ENCODE assay signal across 11 mouse cellular contexts in the genomic region with DNA sequence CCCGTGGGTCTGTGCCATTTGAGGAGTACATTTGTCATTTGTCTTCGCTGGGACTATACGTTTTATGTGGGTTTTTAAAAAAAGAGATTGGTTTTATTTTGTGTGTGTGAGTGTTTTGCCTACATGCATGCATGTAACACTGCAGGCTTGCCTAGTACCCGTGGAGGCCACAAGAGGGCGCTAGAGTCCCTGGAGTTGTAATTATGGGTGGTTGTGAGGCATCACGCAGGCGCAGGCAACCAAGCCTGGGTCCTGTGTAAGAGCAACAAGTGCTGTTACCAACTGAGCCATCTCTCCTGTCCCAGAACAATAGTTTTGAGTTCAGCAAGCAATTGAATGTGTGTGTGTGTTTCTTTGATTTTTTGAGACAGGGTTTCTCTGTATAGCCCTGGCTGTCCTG. TPM values are rescaled to one million over a fixed set of nuclear protein-coding genes. Genes with fewer than 3 reads are reported as not detected.
A peak's percentile ranks its signal among the peaks of the same experiment; 100 is the strongest.
DNase-seq lines count a peak whose midpoint lies in the region; ATAC-seq and TF ChIP-seq lines count a peak whose summit lies in the region.
"Had no signal": no experiment of that assay in that cellular context is flagged by ENCODE, and none has a peak within 500 bp of the region (broad histone marks: within the 10 kb centered on the region; RNA-seq: fewer than 3 reads in every experiment).

No protein-coding gene starts in this region.

- H3K27me3 ChIP-seq in MEL (ENCODE audit: control insufficient read depth in 1 of 2, insufficient read depth in 2 of 2, low read length in 2 of 2) = no peaks in the 10 kb centered on the region
- H3K27me3 ChIP-seq: limb, embryonic 12.5 days; midbrain, embryonic 12.5 days had no signal

- TF ChIP-seq POLR2A in MEL (IDR thresholded peaks at IDR 0.05; ENCODE audit: control insufficient read depth in 1 of 2, insufficient read depth in 1 of 2, low read depth in 1 of 2, low read length in 2 of 2, poor library complexity in 1 of 2) = no peak
- TF ChIP-seq POLR2A in olfactory bulb, adult 2 months (IDR thresholded peaks at IDR 0.05; ENCODE audit: insufficient read depth, low read depth, low read length) = no peak

- intact Hi-C loops in left cerebral cortex, adult 2 months (cut with DNase I) = no loop called here
- intact Hi-C loops in left cerebral cortex, postnatal 36 days (cut with DNase I) = loop anchor here (10.0 kb wide), 1 partner anchor 166 kb away; no protein-coding TSS in a partner anchor

- H3K4me1 ChIP-seq in MEL (ENCODE audit: control insufficient read depth in 1 of 2, insufficient read depth in 2 of 2, low read length in 2 of 2) = no peaks in the 10 kb centered on the region
- no peaks in the 10 kb centered on the region for H3K4me1 ChIP-seq in olfactory bulb, adult 2 months (ENCODE audit: control insufficient read depth, insufficient read depth, low read length)
- H3K4me1 ChIP-seq: limb, embryonic 12.5 days; midbrain, embryonic 12.5 days had no signal

- H3K27ac ChIP-seq in left cerebral cortex, adult 2 months = no peak overlapping the region
- no peak overlapping the region for H3K27ac ChIP-seq in MEL (ENCODE audit: control insufficient read depth, low read depth, low read length)
- H3K27ac ChIP-seq in olfactory bulb, adult 2 months (ENCODE audit: insufficient read depth, low read depth, low read length) = no peak overlapping the region
- H3K27ac ChIP-seq: heart, embryonic 10.5 days; limb, embryonic 12.5 days; midbrain, embryonic 12.5 days had no signal

- WGBS in olfactory bulb, adult 2 months = 68% methylated on average over 7 of the region's 7 CpGs

- no peaks in the 10 kb centered on the region; a peak in 1 of 4 replicates for H3K36me3 ChIP-seq in MEL (ENCODE audit: control insufficient read depth in 1 of 2, insufficient read depth in 2 of 2, low read length in 2 of 2)
- H3K36me3 ChIP-seq: heart, embryonic 10.5 days; limb, embryonic 12.5 days; midbrain, embryonic 12.5 days had no signal

- no peak for ATAC-seq in CD4-positive, CD25-positive, alpha-beta regulatory T cell, adult 4 months

- peak; percentile 47 for TF ChIP-seq RAD21 in MEL (IDR thresholded peaks at IDR 0.05; ENCODE audit: low read depth, low read length)

- no peak overlapping the region for H3K9ac ChIP-seq in MEL (ENCODE audit: control insufficient read depth, low read depth, low read length, poor library complexity, severe bottlenecking)
- H3K9ac ChIP-seq: limb, embryonic 12.5 days; midbrain, embryonic 12.5 days had no signal

- TF ChIP-seq CTCF in left cerebral cortex, adult 2 months (IDR thresholded peaks at IDR 0.05) = peak; percentile 46
- TF ChIP-seq CTCF in MEL (IDR thresholded peaks at IDR 0.05 in 2 of 3, conservative IDR thresholded peaks at IDR 0.05 in 1 of 3; ENCODE audit: control insufficient read depth in 1 of 3, insufficient read depth in 1 of 3, low read depth in 2 of 3, low read length in 3 of 3, poor library complexity in 1 of 3, severe bottlenecking in 1 of 3) = peak; percentile 70 to 82 (median 81)
- peak; percentile 28; the same call in 1 of the 2 replicates for TF ChIP-seq CTCF in olfactory bulb, adult 2 months (IDR thresholded peaks at IDR 0.05; ENCODE audit: insufficient read depth, low read depth, low read length)

- no peaks in the 10 kb centered on the region for H3K9me3 ChIP-seq in MEL (replicated peaks; ENCODE audit: insufficient read depth, low read length)
- H3K9me3 ChIP-seq: limb, embryonic 12.5 days; midbrain, embryonic 12.5 days had no signal

- peak; percentile 46 for DNase-seq in CD4-positive, CD25-positive, alpha-beta regulatory T cell, adult 2 months (ENCODE audit: low read depth, low spot score)
- no peak for DNase-seq in left cerebral cortex, adult 2 months (ENCODE audit: extremely low spot score in 1 of 2, low spot score in 2 of 2)
- no peak for DNase-seq in left cerebral cortex, postnatal 36 days (ENCODE audit: low spot score in 2 of 2)
- peak; percentile 58 for DNase-seq in MEL (ENCODE audit: low read depth, low spot score)
- no peak for DNase-seq in gastrocnemius, postnatal 4 days (ENCODE audit: low spot score in 2 of 2)
- no peak for DNase-seq in adrenal gland, adult (ENCODE audit: inconsistent age in 2 of 2, low spot score in 1 of 2)

- no peak for TF ChIP-seq EP300 in MEL (IDR thresholded peaks at IDR 0.05; ENCODE audit: low read depth in 1 of 2, low read length in 2 of 2)

- H3K79me2 ChIP-seq in MEL (ENCODE audit: control insufficient read depth, insufficient read depth, low read length, poor library complexity) = no peaks in the 10 kb centered on the region

- H3K4me3 ChIP-seq in left cerebral cortex, adult 2 months = no peak overlapping the region
- H3K4me3 ChIP-seq in MEL (ENCODE audit: control insufficient read depth in 1 of 2, insufficient read depth in 1 of 2, low read depth in 2 of 2, low read length in 2 of 2) = no peak overlapping the region
- H3K4me3 ChIP-seq in olfactory bulb, adult 2 months (ENCODE audit: insufficient read depth, low read depth, low read length) = no peak overlapping the region
- H3K4me3 ChIP-seq: heart, embryonic 10.5 days; limb, embryonic 12.5 days; midbrain, embryonic 12.5 days had no signal

TF ChIP-seq in MEL, 35 proteins besides CTCF, POLR2A, EP300 and RAD21:
- TF ChIP-seq MAFK (IDR thresholded peaks at IDR 0.05; ENCODE audit: borderline replicate concordance, low read depth, low read length) (no peak), MXI1 (IDR thresholded peaks at IDR 0.05; ENCODE audit: low read depth, low read length) (no peak)

RNA-seq across cellular contexts. Expression of a gene that starts 13.8 kb away (rescaled TPM):
- polyA plus RNA-seq in CD4-positive, CD25-positive, alpha-beta regulatory T cell, adult 4 months (2017; shearing (Covaris generic)) = 100 to 1,000 TPM; 390 to 404 TPM
- 100 to 1,000 TPM; 256 to 271 TPM for total RNA-seq in left cerebral cortex, adult 2 months (2021)
- total RNA-seq in left cerebral cortex, postnatal 36 days (2021) = 100 to 1,000 TPM; 250 to 282 TPM
- total RNA-seq in MEL (2012; rRNA removed) = 151 and 164 TPM in 2 replicates
- polyA plus RNA-seq in MEL (2012; ENCODE audit: insufficient read depth in 1 of 2, insufficient read length in 2 of 2, low read depth in 1 of 2, low replicate concordance in 2 of 2, missing spikeins in 1 of 2) = 100 to 1,000 TPM in 1 of 2 experiments, not detected in 1; 184 TPM
- polyA plus RNA-seq in olfactory bulb, adult 2 months (2012; ENCODE audit: insufficient read depth, insufficient read length, low replicate concordance, missing spikeins) = not detected in 2 replicates
- total RNA-seq in gastrocnemius, postnatal 4 days (2021) = 100 to 1,000 TPM; 150 to 163 TPM

RNA-seq across cellular contexts. Expression of a gene that starts 27.1 kb away (rescaled TPM):
- polyA plus RNA-seq in CD4-positive, CD25-positive, alpha-beta regulatory T cell, adult 4 months (2017; shearing (Covaris generic)) = under 1 TPM in 1 of 2 experiments, not detected in 1; 0.34 TPM
- total RNA-seq in left cerebral cortex, adult 2 months (2021) = under 1 TPM; 0.30 to 0.32 TPM
- total RNA-seq in left cerebral cortex, postnatal 36 days (2021) = not detected
- 1.0 and 1.2 TPM in 2 replicates for total RNA-seq in MEL (2012; rRNA removed)
- 1 to 10 TPM in 1 of 2 experiments, not detected in 1; 2.1 TPM for polyA plus RNA-seq in MEL (2012; ENCODE audit: insufficient read depth in 1 of 2, insufficient read length in 2 of 2, low read depth in 1 of 2, low replicate concordance in 2 of 2, missing spikeins in 1 of 2)
- not detected in 2 replicates for polyA plus RNA-seq in olfactory bulb, adult 2 months (2012; ENCODE audit: insufficient read depth, insufficient read length, low replicate concordance, missing spikeins)
- 1 to 10 TPM; 4.7 to 4.9 TPM for total RNA-seq in gastrocnemius, postnatal 4 days (2021)

RNA-seq across cellular contexts. Expression of a gene that starts 31.3 kb away (rescaled TPM):
- 10 to 100 TPM; 12.5 to 14.1 TPM for polyA plus RNA-seq in CD4-positive, CD25-positive, alpha-beta regulatory T cell, adult 4 months (2017; shearing (Covaris generic))
- 10 to 100 TPM; 94.8 to 95.0 TPM for total RNA-seq in left cerebral cortex, adult 2 months (2021)
- total RNA-seq in left cerebral cortex, postnatal 36 days (2021) = 100 to 1,000 TPM in 1 of 2 experiments, 10 to 100 TPM in 1; 86.1 to 105 TPM
- 15.6 and 19.8 TPM in 2 replicates for total RNA-seq in MEL (2012; rRNA removed)
- polyA plus RNA-seq in MEL (2012; ENCODE audit: insufficient read depth in 1 of 2, insufficient read length in 2 of 2, low read depth in 1 of 2, low replicate concordance in 2 of 2, missing spikeins in 1 of 2) = 10 to 100 TPM in 1 of 2 experiments, not detected in 1; 78.1 TPM
- not detected in 2 replicates for polyA plus RNA-seq in olfactory bulb, adult 2 months (2012; ENCODE audit: insufficient read depth, insufficient read length, low replicate concordance, missing spikeins)
- total RNA-seq in gastrocnemius, postnatal 4 days (2021) = 10 to 100 TPM; 11.7 to 13.8 TPM

RNA-seq across cellular contexts. Expression of a gene that starts 47.5 kb away (rescaled TPM):
- 1 to 10 TPM; 4.4 to 8.8 TPM for polyA plus RNA-seq in CD4-positive, CD25-positive, alpha-beta regulatory T cell, adult 4 months (2017; shearing (Covaris generic))
- total RNA-seq in left cerebral cortex, adult 2 months (2021) = 10 to 100 TPM; 38.7 to 39.1 TPM
- 10 to 100 TPM; 30.4 to 40.3 TPM for total RNA-seq in left cerebral cortex, postnatal 36 days (2021)
- total RNA-seq in MEL (2012; rRNA removed) = 47.3 and 56.0 TPM in 2 replicates
- 10 to 100 TPM in 1 of 2 experiments, not detected in 1; 62.8 TPM for polyA plus RNA-seq in MEL (2012; ENCODE audit: insufficient read depth in 1 of 2, insufficient read length in 2 of 2, low read depth in 1 of 2, low replicate concordance in 2 of 2, missing spikeins in 1 of 2)
- not detected in 2 replicates for polyA plus RNA-seq in olfactory bulb, adult 2 months (2012; ENCODE audit: insufficient read depth, insufficient read length, low replicate concordance, missing spikeins)
- total RNA-seq in gastrocnemius, postnatal 4 days (2021) = 10 to 100 TPM; 40.9 to 46.4 TPM

RNA-seq across cellular contexts. Expression of a gene that starts 48.5 kb away (rescaled TPM):
- 10 to 100 TPM; 50.3 to 67.0 TPM for polyA plus RNA-seq in CD4-positive, CD25-positive, alpha-beta regulatory T cell, adult 4 months (2017; shearing (Covaris generic))
- total RNA-seq in left cerebral cortex, adult 2 months (2021) = 10 to 100 TPM; 82.0 to 91.0 TPM
- total RNA-seq in left cerebral cortex, postnatal 36 days (2021) = 10 to 100 TPM; 90.3 to 90.8 TPM
- 51.8 and 56.6 TPM in 2 replicates for total RNA-seq in MEL (2012; rRNA removed)
- 100 to 1,000 TPM in 1 of 2 experiments, not detected in 1; 123 TPM for polyA plus RNA-seq in MEL (2012; ENCODE audit: insufficient read depth in 1 of 2, insufficient read length in 2 of 2, low read depth in 1 of 2, low replicate concordance in 2 of 2, missing spikeins in 1 of 2)
- polyA plus RNA-seq in olfactory bulb, adult 2 months (2012; ENCODE audit: insufficient read depth, insufficient read length, low replicate concordance, missing spikeins) = not detected in 2 replicates
- 10 to 100 TPM; 40.4 to 45.4 TPM for total RNA-seq in gastrocnemius, postnatal 4 days (2021)

Comparison
In these comparisons a context has a peak if more than half of its experiments do, and no peak if none do; other contexts are left out.
1. DNase-seq: peak in CD4-positive, CD25-positive, alpha-beta regulatory T cell, adult 2 months (single experiment) and MEL (single experiment); none in left cerebral cortex, adult 2 months (0 of 2), left cerebral cortex, postnatal 36 days (0 of 2), gastrocnemius, postnatal 4 days (0 of 2) and adrenal gland, adult (0 of 2).
2. CTCF ChIP-seq: peak in every context shown above with its lines; median percentile 81 in MEL; 46 in left cerebral cortex, adult 2 months; 28 in olfactory bulb, adult 2 months.